Mouse (Mus musculus) cerebral cortex, adult 2 months (tissue): ENCODE results near the gene Man2c1.

Experiments
- WGBS: fragments of 180-500 bp; shearing (Covaris S2); methylation state at CpG from one replicate; pipeline ENCODE4 v1.1.7; 2018; 5-methylcytosine and 5-hydroxymethylcytosine counted together

Gene Man2c1

GRCm38 (mm10) chr9:57130577-57131433 lies at the start of gene Man2c1:
Man2c1 (plus strand) TSS chr9:57130690.
- WGBS: under 1% methylated on average over 58 of the region's 58 CpGs

- WGBS: 82% methylated on average over 3 of the region's 3 CpGs
These were observed 48.3 kb upstream of the Man2c1 start for GRCm38 (mm10) chr9:57082236-57082635.

GRCm38 (mm10) chr9:57117261-57117755 lies 13.2 kb upstream of the Man2c1 start:
- WGBS: 84% methylated on average over 13 of the region's 13 CpGs

- 81% methylated on average over 6 of the region's 6 CpGs for WGBS
These were observed 6.8 kb downstream of the Man2c1 start for GRCm38 (mm10) chr9:57137246-57137645.

GRCm38 (mm10) chr9:57137777-57138176 lies 7.3 kb downstream of the Man2c1 start:
- 93% methylated on average over 9 of the region's 9 CpGs for WGBS

- WGBS: 85% methylated on average over 6 of the region's 6 CpGs
These were observed 8.0 kb downstream of the Man2c1 start for GRCm38 (mm10) chr9:57138507-57138906.

GRCm38 (mm10) chr9:57139110-57139509 lies 8.6 kb downstream of the Man2c1 start:
- WGBS: 95% methylated on average over 9 of the region's 9 CpGs

- 86% methylated on average over 5 of the region's 5 CpGs for WGBS
These were observed 9.1 kb downstream of the Man2c1 start for GRCm38 (mm10) chr9:57139571-57139970.

- WGBS: 89% methylated on average over 17 of the region's 17 CpGs
These were observed 11.2 kb downstream of the Man2c1 start for GRCm38 (mm10) chr9:57141417-57142353.

GRCm38 (mm10) chr9:57143212-57143611 lies 12.7 kb downstream of the Man2c1 start:
- WGBS: 85% methylated on average over 11 of the region's 11 CpGs

- 77% methylated on average over 8 of the region's 8 CpGs for WGBS
These were observed 14.3 kb downstream of the Man2c1 start for GRCm38 (mm10) chr9:57144830-57145229.

- 90% methylated on average over 17 of the region's 17 CpGs for WGBS
These were observed 16.1 kb downstream of the Man2c1 start for GRCm38 (mm10) chr9:57146451-57147066.

GRCm38 (mm10) chr9:57147205-57148143 lies 17.0 kb downstream of the Man2c1 start:
- 7% methylated on average over 19 of the region's 19 CpGs for WGBS

GRCm38 (mm10) chr9:57148144-57148878 lies 17.8 kb downstream of the Man2c1 start, which contains the start of gene Neil1:
Neil1 (minus strand) TSS chr9:57148305.
- WGBS: under 1% methylated on average over 27 of the region's 27 CpGs

- 68% methylated on average over 6 of the region's 6 CpGs for WGBS
These were observed 18.5 kb downstream of the Man2c1 start for GRCm38 (mm10) chr9:57149021-57149420.

GRCm38 (mm10) chr9:57150192-57150591 lies 19.7 kb downstream of the Man2c1 start:
- 91% methylated on average over 5 of the region's 5 CpGs for WGBS

- 38% methylated on average over 6 of the region's 6 CpGs for WGBS
These were observed 21.8 kb downstream of the Man2c1 start for GRCm38 (mm10) chr9:57152331-57152730.

GRCm38 (mm10) chr9:57156383-57156782 lies 25.9 kb downstream of the Man2c1 start:
- 93% methylated on average over 7 of the region's 7 CpGs for WGBS

GRCm38 (mm10) chr9:57156823-57157222 lies 26.3 kb downstream of the Man2c1 start:
- 85% methylated on average over 8 of the region's 8 CpGs for WGBS

GRCm38 (mm10) chr9:57157499-57157898 lies 27.0 kb downstream of the Man2c1 start:
- WGBS: 16% methylated on average over 13 of the region's 13 CpGs
